Mouse (Mus musculus): ENCODE data around the gene Afap1.

Gene Afap1

DNA sequence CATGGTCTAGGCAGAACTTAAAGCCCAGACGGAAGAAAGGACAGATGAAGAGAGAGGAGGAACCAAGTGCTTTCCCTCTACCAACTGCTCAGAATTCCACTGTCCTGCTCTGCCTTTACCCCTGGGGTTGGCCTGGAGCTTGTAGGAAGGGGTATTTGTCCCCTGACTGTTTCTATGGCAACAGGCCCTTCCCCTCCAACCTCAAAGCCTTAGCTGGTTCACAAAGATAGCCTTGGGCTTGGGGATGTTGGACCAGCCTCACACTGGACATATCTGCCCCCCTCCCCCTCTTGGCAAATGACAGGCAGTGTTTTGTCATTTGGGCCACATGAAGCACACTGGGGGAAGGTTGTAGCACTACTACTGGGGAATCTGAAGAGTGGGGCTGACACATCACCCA lies 129.2 kb downstream of the Afap1 start:
- H3K27me3 ChIP-seq (ENCODE audit: insufficient read depth, low read length) = no peaks in the 10 kb centered on the region
- no peak overlapping the region for H3K4me3 ChIP-seq (replicated peaks; ENCODE audit: low read length)
- no peak for TF ChIP-seq CTCF (conservative IDR thresholded peaks at IDR 0.05; ENCODE audit: low read length)
- TF ChIP-seq POU5F1 (IDR thresholded peaks at IDR 0.05; ENCODE audit: borderline replicate concordance, low read length) = no peak
- TF ChIP-seq NANOG (IDR thresholded peaks at IDR 0.05; ENCODE audit: borderline replicate concordance, low read length) = no peak
- no peaks in the 10 kb centered on the region for H3K36me3 ChIP-seq (ENCODE audit: insufficient read depth, low read length)
- no peaks in the 10 kb centered on the region for H3K9me3 ChIP-seq (ENCODE audit: low read length)
- no peaks in the 10 kb centered on the region for H3K4me1 ChIP-seq (replicated peaks; ENCODE audit: low read depth, low read length)

DNA sequence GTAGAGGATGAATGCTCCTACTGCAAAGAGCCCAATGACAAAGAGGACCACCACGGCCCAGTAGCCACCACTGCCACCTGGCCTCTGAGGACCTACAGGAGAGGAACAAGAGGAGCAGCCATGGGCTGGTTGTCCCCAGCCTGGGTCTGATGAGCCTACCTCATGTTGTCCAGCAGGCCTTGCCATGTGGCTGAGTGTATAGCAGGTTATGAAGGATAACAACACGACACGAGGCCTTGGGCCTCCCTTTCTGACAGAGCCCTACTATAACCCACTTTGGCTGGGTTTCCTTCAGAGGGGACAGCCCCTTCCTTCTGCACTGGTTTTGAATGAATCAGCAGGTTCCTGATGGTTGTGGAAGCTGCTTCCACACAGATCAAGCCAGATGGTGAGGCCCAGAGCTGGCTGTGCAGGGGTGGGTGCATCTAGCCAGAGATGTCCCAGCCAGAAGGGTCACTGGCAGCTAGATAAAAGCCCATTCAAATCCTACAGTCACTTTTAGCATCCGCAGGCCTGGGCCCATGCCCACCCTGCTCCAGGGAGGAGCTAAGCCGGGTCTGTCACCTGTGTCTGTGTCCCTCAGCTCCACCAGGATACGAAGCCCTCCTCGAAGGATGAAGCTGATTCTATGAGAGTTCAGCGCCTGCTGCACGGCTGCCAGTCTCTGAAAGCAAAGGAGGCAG lies 131.0 kb downstream of the Afap1 start:
- H3K27me3 ChIP-seq (ENCODE audit: insufficient read depth, low read length) = no peaks in the 10 kb centered on the region
- TF ChIP-seq CTCF (conservative IDR thresholded peaks at IDR 0.05; ENCODE audit: low read length) (no peak), NANOG (IDR thresholded peaks at IDR 0.05; ENCODE audit: borderline replicate concordance, low read length) (no peak), POU5F1 (IDR thresholded peaks at IDR 0.05; ENCODE audit: borderline replicate concordance, low read length) (no peak)

GRCm38 (mm10) chr5:36025076-36025475 lies 132.0 kb downstream of the Afap1 start:
- TF ChIP-seq CTCF (conservative IDR thresholded peaks at IDR 0.05; ENCODE audit: low read length) = no peak
- no peak for TF ChIP-seq POU5F1 (IDR thresholded peaks at IDR 0.05; ENCODE audit: borderline replicate concordance, low read length)
- no peak for TF ChIP-seq NANOG (IDR thresholded peaks at IDR 0.05; ENCODE audit: borderline replicate concordance, low read length)
- no peaks in the 10 kb centered on the region for H3K36me3 ChIP-seq (ENCODE audit: insufficient read depth, low read length)
- no peak overlapping the region for H3K4me3 ChIP-seq (replicated peaks; ENCODE audit: low read length)
- no peaks in the 10 kb centered on the region for H3K27me3 ChIP-seq (ENCODE audit: insufficient read depth, low read length)
- H3K9me3 ChIP-seq (ENCODE audit: low read length) = no peaks in the 10 kb centered on the region
- H3K4me1 ChIP-seq (replicated peaks; ENCODE audit: low read depth, low read length) = no peaks in the 10 kb centered on the region

More for the DNA sequence above, 131.0 kb downstream of the Afap1 start:
- Histone ChIP-seq H3K4me3 (replicated peaks; ENCODE audit: low read length) (no peak overlapping the region), H3K9me3 (ENCODE audit: low read length) (no peaks in the 10 kb centered on the region), H3K36me3 (ENCODE audit: insufficient read depth, low read length) (no peaks in the 10 kb centered on the region), H3K4me1 (replicated peaks; ENCODE audit: low read depth, low read length) (no peaks in the 10 kb centered on the region)

DNA sequence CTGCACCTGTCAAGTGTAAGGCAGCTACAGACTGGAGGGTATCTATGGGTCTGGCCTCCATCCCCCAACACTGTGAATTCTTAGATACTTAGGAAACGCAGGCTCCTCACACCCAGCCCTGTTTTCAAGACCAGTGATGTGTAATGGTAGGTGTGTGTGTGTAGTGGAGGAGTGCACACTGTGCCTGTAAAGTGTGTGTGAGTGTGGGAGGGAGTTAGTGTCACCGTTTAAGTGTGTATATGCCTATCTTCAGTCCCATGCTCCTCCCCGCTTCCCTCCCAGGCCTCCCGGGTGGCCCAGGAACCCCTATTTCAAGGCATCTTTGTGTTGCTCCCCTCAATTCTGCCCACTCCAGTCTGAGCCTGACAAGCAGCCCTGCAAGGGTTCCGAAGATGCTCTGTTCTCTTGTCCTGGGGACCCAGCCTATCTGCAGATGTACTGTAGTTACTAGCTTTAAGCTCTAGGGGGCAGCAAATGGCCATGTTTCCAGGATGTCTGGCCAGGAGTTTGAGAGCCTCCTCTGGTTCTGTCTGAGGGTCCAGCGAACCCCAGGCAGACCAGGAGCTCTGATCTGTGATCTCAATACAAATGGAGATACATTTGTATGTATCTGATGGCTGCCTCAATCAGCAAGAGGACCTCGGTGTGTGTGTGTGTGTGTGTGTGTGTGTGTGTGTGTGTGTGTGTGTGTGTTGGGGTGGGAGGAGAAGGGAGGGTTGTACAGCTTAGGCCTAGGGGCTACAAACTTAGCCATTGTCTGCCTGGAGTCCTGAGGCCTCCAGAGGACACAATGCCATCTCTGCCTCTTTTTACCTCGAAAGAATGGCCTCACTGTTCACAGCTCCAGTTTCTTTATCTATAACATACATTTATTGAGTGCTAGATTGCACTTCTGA lies 140.7 kb downstream of the Afap1 start:
- Histone ChIP-seq H3K4me3 (replicated peaks; ENCODE audit: low read length) (no peak overlapping the region), H3K36me3 (ENCODE audit: insufficient read depth, low read length) (no peaks in the 10 kb centered on the region), H3K9me3 (ENCODE audit: low read length) (no peaks in the 10 kb centered on the region), H3K4me1 (replicated peaks; ENCODE audit: low read depth, low read length) (no peaks in the 10 kb centered on the region), H3K27me3 (ENCODE audit: insufficient read depth, low read length) (peaks cover 3% of the 10 kb centered on the region; the same call in 1 of the 2 replicates)
- peak; percentile 64 for TF ChIP-seq CTCF (conservative IDR thresholded peaks at IDR 0.05; ENCODE audit: low read length)
- no peak for TF ChIP-seq NANOG (IDR thresholded peaks at IDR 0.05; ENCODE audit: borderline replicate concordance, low read length)

DNA sequence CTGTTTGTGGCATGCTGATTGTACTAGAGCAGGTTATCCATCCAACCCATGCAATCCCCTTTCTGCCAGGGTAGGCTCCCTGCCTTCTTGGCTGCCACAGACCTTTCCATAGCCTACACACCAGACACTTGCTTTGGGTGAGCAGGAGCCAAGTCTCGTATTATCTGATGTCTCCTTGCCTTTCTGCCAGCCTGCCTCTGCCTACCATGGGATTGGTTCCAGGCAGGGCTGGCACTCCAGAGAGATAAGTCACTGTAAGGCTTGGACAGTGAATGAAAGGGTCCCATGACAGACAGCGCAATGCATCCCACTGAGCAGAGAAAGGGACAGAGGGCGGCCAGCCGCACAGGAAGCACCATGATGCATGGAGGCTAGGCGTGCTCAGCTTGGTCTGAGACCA lies 146.5 kb downstream of the Afap1 start:
- TF ChIP-seq POU5F1 (IDR thresholded peaks at IDR 0.05; ENCODE audit: borderline replicate concordance, low read length) = no peak
- TF ChIP-seq CTCF (conservative IDR thresholded peaks at IDR 0.05; ENCODE audit: low read length) = no peak
- no peak for TF ChIP-seq NANOG (IDR thresholded peaks at IDR 0.05; ENCODE audit: borderline replicate concordance, low read length)
- H3K27me3 ChIP-seq (ENCODE audit: insufficient read depth, low read length) = no peaks in the 10 kb centered on the region
- H3K4me1 ChIP-seq (replicated peaks; ENCODE audit: low read depth, low read length) = no peaks in the 10 kb centered on the region

GRCm38 (mm10) chr5:36040398-36041235 lies 147.5 kb downstream of the Afap1 start:
- Histone ChIP-seq H3K36me3 (ENCODE audit: insufficient read depth, low read length) (no peaks in the 10 kb centered on the region), H3K4me1 (replicated peaks; ENCODE audit: low read depth, low read length) (no peaks in the 10 kb centered on the region), H3K27me3 (ENCODE audit: insufficient read depth, low read length) (no peaks in the 10 kb centered on the region), H3K4me3 (replicated peaks; ENCODE audit: low read length) (no peak overlapping the region), H3K9me3 (ENCODE audit: low read length) (no peaks in the 10 kb centered on the region)
- no peak for TF ChIP-seq CTCF (conservative IDR thresholded peaks at IDR 0.05; ENCODE audit: low read length)
- no peak for TF ChIP-seq POU5F1 (IDR thresholded peaks at IDR 0.05; ENCODE audit: borderline replicate concordance, low read length)
- no peak for TF ChIP-seq NANOG (IDR thresholded peaks at IDR 0.05; ENCODE audit: borderline replicate concordance, low read length)

More for the DNA sequence above, 146.5 kb downstream of the Afap1 start:
- Histone ChIP-seq H3K36me3 (ENCODE audit: insufficient read depth, low read length) (no peaks in the 10 kb centered on the region), H3K4me3 (replicated peaks; ENCODE audit: low read length) (no peak overlapping the region), H3K9me3 (ENCODE audit: low read length) (no peaks in the 10 kb centered on the region)

GRCm38 (mm10) chr5:36041236-36041562 lies 148.1 kb downstream of the Afap1 start:
- Histone ChIP-seq H3K9me3 (ENCODE audit: low read length) (no peaks in the 10 kb centered on the region), H3K36me3 (ENCODE audit: insufficient read depth, low read length) (no peaks in the 10 kb centered on the region), H3K4me1 (replicated peaks; ENCODE audit: low read depth, low read length) (no peaks in the 10 kb centered on the region), H3K4me3 (replicated peaks; ENCODE audit: low read length) (no peak overlapping the region), H3K27me3 (ENCODE audit: insufficient read depth, low read length) (no peaks in the 10 kb centered on the region)
- TF ChIP-seq POU5F1 (IDR thresholded peaks at IDR 0.05; ENCODE audit: borderline replicate concordance, low read length) = no peak
- TF ChIP-seq CTCF (conservative IDR thresholded peaks at IDR 0.05; ENCODE audit: low read length) = no peak
- TF ChIP-seq NANOG (IDR thresholded peaks at IDR 0.05; ENCODE audit: borderline replicate concordance, low read length) = no peak

- Histone ChIP-seq H3K9me3 (ENCODE audit: low read length) (no peaks in the 10 kb centered on the region), H3K4me1 (replicated peaks; ENCODE audit: low read depth, low read length) (no peaks in the 10 kb centered on the region), H3K36me3 (ENCODE audit: insufficient read depth, low read length) (no peaks in the 10 kb centered on the region), H3K4me3 (replicated peaks; ENCODE audit: low read length) (no peak overlapping the region), H3K27me3 (ENCODE audit: insufficient read depth, low read length) (no peaks in the 10 kb centered on the region)
- no peak for TF ChIP-seq CTCF (conservative IDR thresholded peaks at IDR 0.05; ENCODE audit: low read length)
Measured at GRCm38 (mm10) chr5:36041756-36042155, 148.6 kb downstream of the Afap1 start.

All from E14TG2a.4 (cell line).